Mouse (Mus musculus) cerebellum, adult 2 months (tissue): ENCODE data around the gene Kmt5c. TPM values are rescaled to one million over a fixed set of nuclear protein-coding genes. Genes with fewer than 3 reads are reported as not detected.

Source experiments
- DNase-seq, 2 experiments: peaks; one replicate each; pipeline ENCODE4 v3.0.0; 2021
- H3K27ac ChIP-seq: fragments of 200-500 bp; 2 replicates; pipeline ENCODE4 v1.5.1; 2012; ENCODE audit warnings: low read length, control low read depth, inconsistent platforms; ENCODE audit not compliant: insufficient read depth
- H3K27me3 ChIP-seq: fragments of 200-500 bp; 2 replicates; pipeline ENCODE4 v1.6.1; 2012; ENCODE audit warnings: inconsistent platforms, mild to moderate bottlenecking, low read length, moderate library complexity; ENCODE audit not compliant: control insufficient read depth, insufficient read depth
- H3K4me1 ChIP-seq: fragments of 200-500 bp; 2 replicates; pipeline ENCODE4 v1.6.1; 2011; ENCODE audit warnings: low read length; ENCODE audit not compliant: control insufficient read depth, insufficient read depth
- H3K4me3 ChIP-seq: fragments of 200-500 bp; replicated peaks from 2 replicates; pipeline ENCODE3; 2011; ENCODE audit warnings: mild to moderate bottlenecking, low read depth, low read length, control low read depth; ENCODE audit not compliant: insufficient read depth
- CTCF ChIP-seq: fragments of 200-500 bp; IDR thresholded peaks from 2 replicates; pipeline ENCODE4 v1.5.1; 2011; ENCODE audit warnings: low read depth, mild to moderate bottlenecking, control low read depth, low read length, moderate library complexity, borderline replicate concordance; ENCODE audit not compliant: insufficient read depth
- POLR2A ChIP-seq: fragments of 200-500 bp; IDR thresholded peaks from 2 replicates; pipeline ENCODE4 v1.6.1; 2011; ENCODE audit warnings: low read length, control low read depth, borderline replicate concordance; ENCODE audit not compliant: insufficient read depth
- WGBS: fragments of 180-500 bp; shearing (Covaris S2); methylation state at CpG from one replicate; pipeline ENCODE4 v1.1.7; 2018; 5-methylcytosine and 5-hydroxymethylcytosine counted together
- polyA plus RNA-seq: library from polyadenylated mRNA; depleted of rRNA; stranded (reverse); fragments of >200 nt; gene quantifications from 2 replicates; pipeline ENCODE4 v1.2.3, GENCODE M21; 2012

Kmt5c gene
- polyA plus RNA-seq, 1 experiment = 81.5 TPM

- Histone ChIP-seq H3K4me3 (no peak overlapping the region), H3K27ac (no peak overlapping the region), H3K4me1 (no peaks in the 10 kb centered on the region), H3K27me3 (no peaks in the 10 kb centered on the region)
- no peak for DNase-seq
- TF ChIP-seq CTCF = no peak
- 92% methylated on average over 3 of the region's 3 CpGs for WGBS
Measured at GRCm38 (mm10) chr7:4719276-4719675, 20.6 kb upstream of the Kmt5c start.

- peak overlapping the region; percentile 54 for H3K4me3 ChIP-seq
- TF ChIP-seq CTCF (no peak), POLR2A (no peak)
- no peaks in the 10 kb centered on the region for H3K4me1 ChIP-seq
- peak; percentile 54 to 57 for DNase-seq
- H3K27me3 ChIP-seq = no peaks in the 10 kb centered on the region
- H3K27ac ChIP-seq = no peak overlapping the region
- WGBS = 40% methylated on average over 12 of the region's 12 CpGs
Measured at GRCm38 (mm10) chr7:4723508-4723907, 16.4 kb upstream of the Kmt5c start.

GRCm38 (mm10) chr7:4724359-4724758 lies 15.6 kb upstream of the Kmt5c start:
- no peak overlapping the region for H3K4me3 ChIP-seq
- no peaks in the 10 kb centered on the region for H3K4me1 ChIP-seq
- H3K27ac ChIP-seq = no peak overlapping the region
- no peaks in the 10 kb centered on the region for H3K27me3 ChIP-seq
- DNase-seq = no peak
- TF ChIP-seq CTCF (no peak), POLR2A (no peak)
- WGBS = 84% methylated on average over 3 of the region's 3 CpGs

GRCm38 (mm10) chr7:4725169-4725568 lies 14.7 kb upstream of the Kmt5c start, which contains the start of gene Tmem150b:
Gene Tmem150b (minus strand): TSS chr7:4725249.
- WGBS = 86% methylated on average over 7 of the region's 7 CpGs
- H3K4me3 ChIP-seq = no peak within 1 kb of the TSS

GRCm38 (mm10) chr7:4731090-4731489 lies 8.8 kb upstream of the Kmt5c start:
- H3K27me3 ChIP-seq = no peaks in the 10 kb centered on the region

More at GRCm38 (mm10) chr7:4725169-4725568, 14.7 kb upstream of the Kmt5c start, which contains the start of gene Tmem150b:
- DNase-seq = no peak
- Histone ChIP-seq H3K4me1 (no peaks in the 10 kb centered on the region), H3K27ac (no peak within 1 kb of the TSS), H3K27me3 (no peaks in the 10 kb centered on the region)
- no peak for TF ChIP-seq CTCF
- no peak for TF ChIP-seq POLR2A

GRCm38 (mm10) chr7:4732968-4733392 lies 6.9 kb upstream of the Kmt5c start:
- no peak for TF ChIP-seq CTCF
- TF ChIP-seq POLR2A = no peak
- no peak for DNase-seq
- Histone ChIP-seq H3K27ac (no peak overlapping the region), H3K4me1 (no peaks in the 10 kb centered on the region), H3K27me3 (no peaks in the 10 kb centered on the region), H3K4me3 (no peak overlapping the region)
- 59% methylated on average over 6 of the region's 6 CpGs for WGBS

More at GRCm38 (mm10) chr7:4731090-4731489, 8.8 kb upstream of the Kmt5c start:
- 85% methylated on average over 5 of the region's 5 CpGs for WGBS
- Histone ChIP-seq H3K27ac (no peak overlapping the region), H3K4me3 (no peak overlapping the region), H3K4me1 (no peaks in the 10 kb centered on the region)
- DNase-seq = no peak
- no peak for TF ChIP-seq CTCF
- TF ChIP-seq POLR2A = no peak

- 36% methylated on average over 10 of the region's 10 CpGs for WGBS
- H3K27ac ChIP-seq = no peak overlapping the region
Measured at GRCm38 (mm10) chr7:4739041-4739543, 823 bp upstream of the Kmt5c start.

GRCm38 (mm10) chr7:4740309-4740727 lies 403 bp downstream of the Kmt5c start:
- peaks cover 13% of the 10 kb centered on the region; the same call in 1 of the 2 replicates for H3K4me1 ChIP-seq
- H3K27ac ChIP-seq = peak overlapping the region; percentile 97
- peak overlapping the region; percentile 99 for H3K4me3 ChIP-seq
- no peak for TF ChIP-seq POLR2A
- TF ChIP-seq CTCF = no peak
- DNase-seq = no peak
- H3K27me3 ChIP-seq = no peaks in the 10 kb centered on the region
- under 1% methylated on average over 14 of the region's 14 CpGs for WGBS

More at GRCm38 (mm10) chr7:4739041-4739543, 823 bp upstream of the Kmt5c start:
- no peak for TF ChIP-seq POLR2A
- no peak for TF ChIP-seq CTCF
- no peaks in the 10 kb centered on the region for H3K27me3 ChIP-seq
- DNase-seq = no peak
- H3K4me3 ChIP-seq = peak overlapping the region; percentile 51
- peaks cover 13% of the 10 kb centered on the region; the same call in 1 of the 2 replicates for H3K4me1 ChIP-seq
